Mouse (Mus musculus) layer of hippocampus, adult 11-12 months (tissue): ENCODE results near the gene Lypd6.

Source experiments
- DNase-seq: peaks from one replicate; pipeline ENCODE4 v3.0.0; 2022; ENCODE audit warnings: low spot score

Gene Lypd6

DNA sequence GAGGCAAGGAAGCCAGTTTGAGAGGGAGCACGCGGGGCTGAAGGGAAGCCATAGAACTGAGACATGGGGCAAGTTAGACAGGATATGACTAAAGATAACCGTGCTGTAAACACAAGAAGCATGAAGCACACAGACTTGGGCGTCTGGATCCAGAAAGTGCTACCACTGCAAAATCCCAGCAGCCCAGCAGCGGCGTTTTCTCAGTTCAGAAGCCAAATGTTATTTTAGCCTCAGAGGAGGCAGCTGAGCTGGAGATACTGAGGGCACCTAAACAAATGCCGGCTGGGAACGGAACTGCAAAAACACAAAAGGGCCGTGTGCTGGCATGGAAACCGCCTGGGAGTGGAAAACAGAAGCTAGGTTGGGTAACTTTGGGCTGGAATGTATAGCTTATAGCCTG is 43.9 kb downstream of the Lypd6 start:
- peak; percentile 9 for DNase-seq

- DNase-seq, result no peak
These were observed 44.9 kb downstream of the Lypd6 start for GRCm38 (mm10) chr2:50111169-50111568.

GRCm38 (mm10) chr2:50111609-50112008 is 45.4 kb downstream of the Lypd6 start:
- no peak for DNase-seq

DNA sequence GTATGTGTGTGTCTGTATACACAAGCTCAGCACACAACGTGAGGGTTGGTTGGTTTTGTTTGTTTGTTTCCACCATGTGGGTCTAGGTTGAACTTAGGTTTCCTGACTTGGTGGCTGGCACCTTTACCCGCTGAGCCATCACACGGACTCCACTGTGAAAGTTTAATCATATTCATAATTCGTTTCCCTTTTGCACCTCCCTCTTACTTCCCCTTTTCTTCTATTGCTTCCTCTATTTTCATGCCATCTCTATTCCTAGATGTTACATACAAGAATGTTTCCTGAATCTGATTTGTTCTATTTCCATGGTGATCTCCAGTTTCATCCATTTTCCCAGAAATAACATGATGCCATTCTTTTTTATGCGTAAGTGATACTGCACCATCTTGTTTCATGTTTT is 46.2 kb downstream of the Lypd6 start:
- DNase-seq, result no peak

DNA sequence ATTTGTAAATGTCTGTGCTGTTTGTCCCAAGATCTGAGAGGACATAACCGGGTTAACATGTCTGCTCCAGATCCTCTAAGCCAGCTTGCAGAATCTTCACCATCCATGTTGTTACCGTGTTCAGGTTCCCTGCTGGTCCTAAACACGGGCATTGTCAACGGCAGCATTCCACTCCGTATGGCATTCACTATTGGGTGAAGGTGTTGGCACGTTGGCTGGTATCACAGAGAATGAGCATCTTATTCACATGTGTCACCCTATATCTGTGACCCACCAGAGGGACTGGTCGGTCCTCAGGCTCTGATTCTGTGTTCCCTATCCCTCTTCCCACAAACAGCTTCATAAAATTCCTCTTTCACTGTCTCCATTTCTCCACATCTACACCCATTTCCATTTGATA is 52.9 kb downstream of the Lypd6 start:
- DNase-seq, result no peak

GRCm38 (mm10) chr2:50120839-50121238 is 54.6 kb downstream of the Lypd6 start:
- no peak for DNase-seq

GRCm38 (mm10) chr2:50123376-50123775 is 57.1 kb downstream of the Lypd6 start:
- no peak for DNase-seq

GRCm38 (mm10) chr2:50127513-50128175 is 61.4 kb downstream of the Lypd6 start:
- DNase-seq, result no peak

DNA sequence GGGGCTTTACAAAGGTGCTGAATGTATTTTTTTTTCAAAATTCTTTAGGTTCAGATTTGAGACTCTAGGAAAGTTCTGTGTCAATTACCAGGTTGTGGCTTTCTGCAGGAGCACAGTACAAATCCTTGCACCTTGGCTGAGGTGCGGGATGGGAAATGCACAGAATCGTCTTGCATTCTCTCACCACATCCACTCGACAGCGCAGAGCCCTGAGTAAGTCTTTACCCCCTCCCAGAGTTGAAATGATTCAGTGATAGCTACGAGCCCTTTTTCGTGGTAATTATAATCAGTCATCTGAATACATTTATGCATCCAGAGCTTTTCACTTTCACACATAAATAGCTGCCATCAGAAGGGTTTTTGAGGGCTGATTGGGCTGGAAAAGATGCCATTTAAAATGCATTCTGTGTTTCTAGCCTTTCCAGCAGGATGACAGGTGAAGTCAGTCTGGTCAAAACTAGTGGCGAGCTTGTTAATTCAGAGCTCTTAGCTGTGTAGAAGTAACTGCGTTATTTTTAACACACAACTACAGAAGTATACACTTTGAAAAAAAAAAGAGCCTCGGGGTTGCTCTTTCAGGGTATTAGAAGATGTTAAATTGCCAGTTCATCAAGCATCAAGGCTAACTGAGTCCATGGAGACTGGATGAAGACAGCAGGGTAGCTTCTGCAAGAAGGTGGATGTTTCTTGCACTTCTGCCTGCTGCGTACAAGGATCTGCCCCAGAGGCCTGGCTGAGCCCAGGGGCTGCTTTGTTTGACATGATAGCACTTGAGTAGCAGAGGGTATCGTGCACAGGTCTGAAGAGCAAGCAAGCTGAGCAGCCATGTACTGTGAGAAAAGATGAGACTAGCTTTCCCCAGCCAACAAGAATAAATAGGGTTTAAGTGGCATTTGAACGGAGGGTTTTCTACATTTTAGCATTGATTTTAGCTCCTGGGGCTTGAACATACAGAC is 62.4 kb downstream of the Lypd6 start:
- no peak for DNase-seq

GRCm38 (mm10) chr2:50130674-50131073 is 64.4 kb downstream of the Lypd6 start:
- DNase-seq, result no peak

- no peak for DNase-seq
These were observed 77.4 kb downstream of the Lypd6 start for GRCm38 (mm10) chr2:50143672-50144071.

- no peak for DNase-seq
These were observed 81.1 kb downstream of the Lypd6 start for GRCm38 (mm10) chr2:50147308-50147707.

DNA sequence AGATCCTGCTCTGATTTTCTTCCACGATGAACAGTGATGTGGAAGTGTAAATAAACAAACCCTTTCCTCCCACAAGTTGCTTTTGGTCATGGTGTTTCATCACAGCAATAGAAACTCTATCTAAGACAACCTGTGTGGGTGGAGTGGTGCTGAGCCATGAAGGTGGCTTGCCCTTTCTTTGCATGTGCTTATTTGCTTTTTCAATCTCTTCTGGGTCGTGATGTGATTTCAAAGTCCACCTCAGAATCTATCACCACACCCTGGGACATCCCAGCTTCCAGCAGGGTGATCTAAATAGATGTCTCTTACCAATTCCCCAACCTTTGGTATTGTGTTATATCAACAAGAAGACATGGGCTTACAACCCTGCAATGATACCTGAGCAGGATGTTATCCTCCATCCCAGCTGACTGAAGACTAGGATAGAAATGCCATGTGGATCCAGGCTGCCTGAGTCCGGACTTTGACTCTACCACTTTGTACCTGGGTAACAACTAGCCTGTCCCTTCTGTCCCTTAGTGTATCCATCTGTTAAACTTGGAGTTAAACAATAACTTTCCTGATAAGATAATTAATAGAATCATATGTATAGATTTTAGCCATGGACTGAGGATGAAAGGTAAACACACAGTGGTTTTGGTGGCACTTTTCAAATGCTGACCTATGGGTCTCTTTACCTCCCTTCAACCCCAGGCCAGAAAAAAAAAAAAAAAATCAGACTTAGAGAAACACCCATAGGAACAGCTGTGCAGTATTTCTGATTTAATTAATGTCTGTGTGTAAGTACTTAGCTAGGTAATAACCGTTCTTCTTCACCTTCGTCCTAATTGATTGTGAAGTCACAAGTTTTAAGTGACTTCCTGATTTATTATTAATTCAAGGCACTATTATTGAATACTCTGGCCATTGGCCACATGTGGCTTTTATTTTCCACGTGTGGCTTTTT is 83.3 kb downstream of the Lypd6 start:
- DNase-seq, result no peak

DNA sequence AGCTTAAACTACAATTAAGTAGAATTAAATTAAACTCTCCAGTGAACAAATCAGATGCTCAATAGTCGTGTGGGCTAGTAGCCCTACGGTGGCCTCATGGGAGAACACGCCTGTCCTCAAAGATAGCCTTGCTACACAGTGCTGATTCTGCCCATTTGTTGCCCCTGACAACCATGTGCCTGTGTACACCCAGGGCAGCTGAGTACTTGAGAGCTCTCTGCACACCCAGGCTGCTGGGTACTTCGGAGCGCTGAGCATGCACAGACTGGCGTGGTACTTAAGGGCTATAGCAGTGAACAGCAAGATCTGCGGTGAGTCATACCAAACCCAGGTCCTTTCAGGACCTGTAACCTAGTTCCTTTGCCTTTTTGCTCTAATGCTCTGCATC is 84.0 kb downstream of the Lypd6 start:
- DNase-seq, result no peak

GRCm38 (mm10) chr2:50150816-50151215 is 84.6 kb downstream of the Lypd6 start:
- no peak for DNase-seq

DNA sequence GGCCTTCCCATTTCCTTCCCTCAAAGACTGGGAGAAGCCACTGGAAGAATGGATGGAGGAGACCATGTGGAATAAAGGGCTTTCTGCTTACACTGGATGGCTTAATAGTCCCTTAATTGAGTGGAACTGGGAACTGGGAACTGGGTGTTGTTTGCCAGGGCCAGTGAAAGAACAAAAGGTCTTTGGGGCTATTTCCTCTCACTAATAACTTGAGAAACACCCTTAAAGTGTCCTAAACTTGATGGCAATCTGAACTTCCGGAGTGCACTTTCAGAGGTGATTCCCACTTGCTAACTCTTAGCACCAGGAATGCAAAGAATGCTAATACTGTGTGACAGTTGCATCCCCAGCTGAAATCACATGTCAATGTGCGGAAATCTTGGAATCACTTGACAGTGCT is 85.2 kb downstream of the Lypd6 start:
- no peak for DNase-seq

- DNase-seq, result no peak
These were observed 85.7 kb downstream of the Lypd6 start for GRCm38 (mm10) chr2:50151879-50152278.

GRCm38 (mm10) chr2:50156009-50156408 is 89.8 kb downstream of the Lypd6 start:
- DNase-seq, result no peak

DNA sequence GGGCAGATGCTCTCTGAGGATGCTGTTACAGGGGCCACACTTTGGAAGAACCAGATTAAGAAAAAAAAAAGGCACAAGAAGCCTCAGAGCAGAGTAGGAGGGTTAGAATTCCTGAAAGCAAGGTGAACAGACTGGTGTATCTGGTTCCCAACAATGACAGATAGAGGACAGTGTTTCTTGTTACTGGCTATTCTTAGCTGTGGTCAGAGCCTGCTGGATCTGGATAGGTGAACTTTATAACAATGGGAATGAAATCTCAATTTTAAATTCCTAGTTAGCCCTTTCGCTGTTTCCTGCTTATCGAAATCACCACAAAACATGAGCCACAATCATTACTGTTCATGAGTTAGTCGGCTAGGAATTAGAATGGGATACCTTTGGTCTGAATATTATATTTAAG is 93.8 kb downstream of the Lypd6 start:
- no peak for DNase-seq

DNA sequence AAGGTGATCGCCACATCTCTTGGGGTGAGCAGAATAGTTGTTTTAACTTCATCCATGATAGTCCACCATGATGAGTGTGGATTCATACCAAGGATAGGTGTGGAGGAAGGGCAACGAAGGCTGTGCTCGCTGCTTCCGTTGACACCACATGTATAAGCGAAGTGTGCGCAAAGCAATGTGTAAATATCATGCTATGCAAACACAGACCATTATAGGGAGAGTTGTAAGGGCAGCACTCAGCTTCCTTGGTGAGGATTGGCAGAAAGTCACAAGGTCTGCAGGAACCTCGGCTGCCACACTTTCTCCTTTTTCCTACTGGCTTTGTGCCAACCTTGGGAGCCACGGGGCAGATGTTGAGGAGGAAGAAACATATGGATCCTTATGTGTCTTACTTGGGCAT is 97.4 kb downstream of the Lypd6 start:
- DNase-seq, result no peak

- no peak for DNase-seq
These were observed 99.0 kb downstream of the Lypd6 start for GRCm38 (mm10) chr2:50165277-50165676.

GRCm38 (mm10) chr2:50166082-50166481 is 99.9 kb downstream of the Lypd6 start:
- DNase-seq, result no peak
